Mouse (Mus musculus) neural tube, embryonic 11.5 days (tissue): ENCODE measurements around the gene Wdhd1. TPM values are rescaled to one million over a fixed set of nuclear protein-coding genes. Genes with fewer than 3 reads are reported as not detected.

Source experiments
- ATAC-seq: fragments of 200-750 bp; cut with Nextera tagmentation; 2 replicates; pipeline ENCODE4 v1.8.0; 2017; ENCODE audit warnings: moderate number of reproducible peaks, mild to moderate bottlenecking, moderate TSS enrichment, moderate library complexity; ENCODE audit not compliant: insufficient read depth, low FRiP score, low TSS enrichment
- DNase-seq: peaks from one replicate; pipeline ENCODE4 v3.0.0-alpha.2; 2015; ENCODE audit warnings: low spot score
- H3K27ac ChIP-seq: fragments of 300-500 bp; sonication (generic); 2 replicates; pipeline ENCODE4 v1.5.1; 2014; ENCODE audit warnings: low read depth, mild to moderate bottlenecking, low read length
- H3K27me3 ChIP-seq: fragments of 300-500 bp; sonication (generic); 2 replicates; pipeline ENCODE4 v1.6.1; 2014; ENCODE audit warnings: mild to moderate bottlenecking, low read length, mixed read lengths; ENCODE audit not compliant: control insufficient read depth, insufficient read depth
- H3K36me3 ChIP-seq: fragments of 300-500 bp; sonication (generic); 2 replicates; pipeline ENCODE4 v1.6.1; 2014; ENCODE audit warnings: mild to moderate bottlenecking, low read length, moderate library complexity, mixed read lengths; ENCODE audit not compliant: control insufficient read depth, insufficient read depth
- H3K4me1 ChIP-seq: fragments of 300-500 bp; sonication (generic); 2 replicates; pipeline ENCODE4 v1.6.1; 2014; ENCODE audit warnings: low read length, mixed read lengths; ENCODE audit not compliant: control insufficient read depth, insufficient read depth
- H3K4me2 ChIP-seq: fragments of 300-500 bp; sonication (generic); 2 replicates; pipeline ENCODE4 v1.6.1; 2014; ENCODE audit warnings: low read depth, mild to moderate bottlenecking, moderate library complexity
- H3K4me3 ChIP-seq: fragments of 300-500 bp; sonication (generic); 2 replicates; pipeline ENCODE4 v1.5.1; 2014; ENCODE audit warnings: low read depth, low read length
- H3K9ac ChIP-seq: fragments of 300-500 bp; sonication (generic); 2 replicates; pipeline ENCODE4 v1.6.1; 2014; ENCODE audit warnings: mild to moderate bottlenecking, low read length
- H3K9me3 ChIP-seq: fragments of 300-500 bp; sonication (generic); 2 replicates; pipeline ENCODE4 v1.6.1; 2016; ENCODE audit warnings: low read length; ENCODE audit not compliant: control insufficient read depth
- WGBS: fragments of 180-500 bp; shearing (Covaris S2); extraction: QIAGEN DNeasy Blood & Tissue Kit; methylation state at CpG from one replicate; pipeline ENCODE4 v1.1.7; 2014; 5-methylcytosine and 5-hydroxymethylcytosine counted together
- polyA plus RNA-seq: library from polyadenylated mRNA; unstranded; fragments of >200 nt; fragmentation: Nextera tagmentation; extraction: Ambion mirVana; gene quantifications from 2 replicates; pipeline ENCODE4 v1.2.1, GENCODE M21; 2014

The Wdhd1 gene
- polyA plus RNA-seq, 1 experiment from 2014 or later = 37.6 TPM

GRCm38 (mm10) chr14:47236491-47236890, 40.2 kb downstream of the Wdhd1 start:
- H3K4me2 ChIP-seq = no peak overlapping the region
- no peak overlapping the region for H3K9ac ChIP-seq
- ATAC-seq = no peak
- no peaks in the 10 kb centered on the region for H3K27me3 ChIP-seq
- H3K9me3 ChIP-seq = no peaks in the 10 kb centered on the region
- no peak overlapping the region for H3K4me3 ChIP-seq
- no peak overlapping the region for H3K27ac ChIP-seq
- no peak for DNase-seq
- H3K36me3 ChIP-seq = no peaks in the 10 kb centered on the region; the same call in 1 of the 2 replicates
- no peaks in the 10 kb centered on the region for H3K4me1 ChIP-seq
- 85% methylated on average over 7 of the region's 7 CpGs for WGBS

GRCm38 (mm10) chr14:47234526-47235250, 42.0 kb downstream of the Wdhd1 start:
- ATAC-seq = no peak
- Histone ChIP-seq H3K36me3 (no peaks in the 10 kb centered on the region), H3K27me3 (no peaks in the 10 kb centered on the region), H3K9me3 (no peaks in the 10 kb centered on the region), H3K4me2 (no peak overlapping the region), H3K27ac (no peak overlapping the region), H3K9ac (no peak overlapping the region), H3K4me3 (no peak overlapping the region), H3K4me1 (no peaks in the 10 kb centered on the region)
- no peak for DNase-seq
- 75% methylated on average over 5 of the region's 5 CpGs for WGBS

- Histone ChIP-seq H3K27me3 (no peaks in the 10 kb centered on the region), H3K9ac (no peak overlapping the region), H3K9me3 (no peaks in the 10 kb centered on the region), H3K27ac (no peak overlapping the region), H3K4me2 (no peak overlapping the region), H3K4me3 (no peak overlapping the region), H3K4me1 (no peaks in the 10 kb centered on the region), H3K36me3 (no peaks in the 10 kb centered on the region)
- DNase-seq (no peak), ATAC-seq (no peak)
- 95% methylated on average over 3 of the region's 3 CpGs for WGBS
Measured at GRCm38 (mm10) chr14:47234032-47234431, 42.6 kb downstream of the Wdhd1 start.

DNA sequence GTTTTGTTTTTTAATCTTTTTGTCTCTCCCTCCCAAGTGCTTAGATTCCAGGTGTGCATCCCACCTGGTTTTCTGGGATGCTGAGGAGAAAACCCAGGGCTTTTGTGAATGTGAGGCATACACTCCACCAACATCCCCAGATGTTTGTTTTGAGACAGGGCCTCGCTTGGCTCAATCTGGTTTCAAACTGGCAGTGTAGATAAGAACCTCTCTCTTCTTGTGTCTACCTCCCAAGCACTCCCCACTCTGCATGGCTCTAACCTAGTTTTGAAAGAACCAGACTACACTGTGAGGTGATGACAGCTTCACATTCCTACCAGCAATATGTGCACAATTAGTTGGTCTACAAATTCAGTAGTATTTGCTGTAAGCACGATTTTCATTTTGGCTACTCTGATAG, 43.1 kb downstream of the Wdhd1 start:
- DNase-seq (no peak), ATAC-seq (no peak)
- H3K4me3 ChIP-seq = no peak overlapping the region
- WGBS = 83% methylated on average over 2 of the region's 2 CpGs
- H3K9ac ChIP-seq = no peak overlapping the region
- no peak overlapping the region for H3K27ac ChIP-seq
- no peaks in the 10 kb centered on the region for H3K27me3 ChIP-seq
- no peaks in the 10 kb centered on the region for H3K36me3 ChIP-seq
- H3K9me3 ChIP-seq = no peaks in the 10 kb centered on the region
- no peaks in the 10 kb centered on the region for H3K4me1 ChIP-seq
- H3K4me2 ChIP-seq = no peak overlapping the region

- no peaks in the 10 kb centered on the region for H3K36me3 ChIP-seq
- H3K4me2 ChIP-seq = no peak overlapping the region
- H3K27ac ChIP-seq = no peak overlapping the region
- no peak overlapping the region for H3K4me3 ChIP-seq
- WGBS = 83% methylated on average over 11 of the region's 11 CpGs
- DNase-seq (no peak), ATAC-seq (no peak)
- H3K27me3 ChIP-seq = no peaks in the 10 kb centered on the region
- H3K9me3 ChIP-seq = no peaks in the 10 kb centered on the region
- no peak overlapping the region for H3K9ac ChIP-seq
- no peaks in the 10 kb centered on the region for H3K4me1 ChIP-seq
Measured at GRCm38 (mm10) chr14:47229796-47230376, 46.8 kb downstream of the Wdhd1 start.

GRCm38 (mm10) chr14:47225931-47226330, 50.7 kb downstream of the Wdhd1 start:
- no peaks in the 10 kb centered on the region for H3K36me3 ChIP-seq
- H3K4me2 ChIP-seq = no peak overlapping the region
- no peaks in the 10 kb centered on the region for H3K4me1 ChIP-seq
- WGBS = 87% methylated on average over 8 of the region's 8 CpGs
- no peak overlapping the region for H3K4me3 ChIP-seq
- H3K9me3 ChIP-seq = no peaks in the 10 kb centered on the region
- H3K27me3 ChIP-seq = no peaks in the 10 kb centered on the region
- no peak for ATAC-seq
- no peak overlapping the region for H3K27ac ChIP-seq
- no peak for DNase-seq
- no peak overlapping the region for H3K9ac ChIP-seq

DNA sequence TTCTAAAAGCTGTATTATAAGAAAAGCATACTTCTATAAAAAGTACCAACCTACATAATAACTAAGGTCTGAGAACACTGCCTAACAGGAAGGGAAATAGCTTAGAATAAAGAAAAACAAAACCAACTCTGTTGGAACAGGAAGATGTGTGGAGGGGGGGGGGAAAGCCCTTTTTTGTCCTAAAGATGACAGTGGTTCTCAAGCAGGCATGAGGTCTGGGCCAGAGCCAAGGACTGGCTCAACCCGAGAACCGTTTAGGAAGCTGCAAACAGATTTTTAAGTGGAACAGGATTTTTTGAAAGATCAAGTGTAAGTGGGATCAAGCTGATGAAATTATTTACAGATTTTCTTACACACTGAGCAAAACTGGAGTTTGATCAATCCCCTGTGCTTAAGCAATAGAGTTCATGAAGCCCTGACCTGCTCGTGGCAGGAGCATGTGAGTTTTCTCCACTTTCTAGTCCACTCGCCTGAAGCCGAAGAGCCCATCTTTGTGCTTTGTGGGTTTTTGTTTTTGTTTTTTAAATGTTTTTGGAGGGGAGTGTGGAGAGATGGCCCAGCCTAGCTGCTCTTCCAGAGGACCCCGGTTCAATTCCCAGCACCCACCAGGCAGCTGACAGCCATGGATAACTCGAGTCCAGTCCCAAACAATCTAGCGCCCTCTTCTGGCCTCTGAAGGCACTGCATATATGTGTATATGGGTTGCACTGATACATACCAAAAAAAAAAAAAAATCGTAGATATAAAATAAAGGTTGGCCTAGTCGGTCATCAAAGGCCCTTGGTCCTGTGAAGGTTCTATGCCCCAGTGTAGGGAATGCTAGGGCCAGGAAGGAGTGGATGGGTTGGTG, 52.0 kb downstream of the Wdhd1 start:
- DNase-seq (no peak), ATAC-seq (no peak)
- Histone ChIP-seq H3K27ac (no peak overlapping the region), H3K4me1 (no peaks in the 10 kb centered on the region), H3K9ac (no peak overlapping the region), H3K27me3 (no peaks in the 10 kb centered on the region), H3K36me3 (no peaks in the 10 kb centered on the region), H3K4me3 (no peak overlapping the region), H3K4me2 (no peak overlapping the region), H3K9me3 (no peaks in the 10 kb centered on the region)
- 84% methylated on average over 10 of the region's 10 CpGs for WGBS

DNA sequence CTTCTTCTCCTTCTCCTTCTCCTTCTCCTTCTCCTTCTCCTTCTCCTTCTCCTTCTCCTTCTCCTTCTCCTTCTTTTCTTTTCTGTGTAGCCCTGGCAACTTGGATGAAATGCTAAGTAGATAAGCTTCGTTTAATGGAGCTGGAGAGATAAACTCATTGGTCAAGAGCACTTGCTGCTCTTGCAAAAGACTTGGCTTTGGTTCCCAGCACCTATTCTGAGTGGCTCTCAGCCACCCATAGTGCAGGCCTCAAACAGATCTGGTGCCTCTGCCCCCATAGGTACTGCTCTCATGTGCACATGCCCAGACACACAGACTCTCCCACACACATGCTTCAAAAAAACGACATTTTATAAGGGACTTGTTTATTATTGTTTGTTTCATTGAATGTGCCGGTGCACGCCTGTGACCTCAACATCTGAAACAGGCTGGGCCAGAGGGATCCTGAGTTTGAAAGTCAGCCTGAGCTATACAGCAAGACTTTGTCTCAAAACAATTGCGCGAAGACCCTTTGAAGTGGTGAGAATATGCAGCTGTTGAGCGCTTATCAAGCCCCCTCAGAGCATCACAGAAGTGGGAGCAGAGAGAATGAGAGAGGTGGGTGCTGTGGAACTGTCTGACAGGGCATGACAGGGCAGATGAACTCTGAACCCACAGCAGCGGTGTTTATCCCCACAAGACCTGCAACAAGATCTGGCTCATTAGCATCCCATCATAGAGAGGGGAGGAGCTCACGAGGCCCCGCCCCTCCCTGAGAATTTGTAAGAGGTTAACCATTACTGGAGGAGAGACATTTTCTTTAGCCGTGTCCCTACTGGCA, 53.8 kb downstream of the Wdhd1 start:
- H3K4me3 ChIP-seq = no peak overlapping the region
- no peaks in the 10 kb centered on the region for H3K4me1 ChIP-seq
- WGBS = 81% methylated on average over 11 of the region's 11 CpGs
- no peak overlapping the region for H3K27ac ChIP-seq
- H3K9me3 ChIP-seq = no peaks in the 10 kb centered on the region
- no peak for DNase-seq
- H3K27me3 ChIP-seq = no peaks in the 10 kb centered on the region
- H3K9ac ChIP-seq = no peak overlapping the region
- no peak for ATAC-seq
- H3K36me3 ChIP-seq = no peaks in the 10 kb centered on the region
- no peak overlapping the region for H3K4me2 ChIP-seq
